Mouse (Mus musculus) brain, embryonic 14.5 days (tissue): ENCODE results near the gene Gm20822. TPM values are rescaled to one million over a fixed set of nuclear protein-coding genes. Genes with fewer than 3 reads are reported as not detected.
"Not testable (repeated sequence)": the region's sequence is repeated elsewhere in the genome, so short reads cannot be mapped to it uniquely, and the experiment has no call there.

Experiments
- DNase-seq: peaks from one replicate; pipeline ENCODE4 v3.0.0-alpha.2; 2011; ENCODE audit warnings: low read depth
- polyA plus RNA-seq: library from polyadenylated mRNA; depleted of rRNA; stranded (reverse); fragments of >200 nt; gene quantifications from 2 replicates; pipeline ENCODE4 v1.2.3, GENCODE M21; 2012; rRNA removed

Gene Gm20822
- not detected in 2 replicates for polyA plus RNA-seq

- DNase-seq, result not testable (repeated sequence)
These were observed at the start of gene Gm20822 for GRCm38 (mm10) chrY:15884671-15885070. Gene Gm20822 (minus strand): TSS chrY:15884771.
